Mouse (Mus musculus): ENCODE measurements at regions not wholly inside any gene's neighbourhood (a gene's known extent, or its start where the extent isn't known, plus 50 kb on each side); places are given as distances from the start of the nearest gene placed in this dataset.

- no peaks in the 10 kb centered on the region for H3K36me3 ChIP-seq (replicated peaks; ENCODE audit: control insufficient read depth, insufficient read depth, low read depth)
- H3K4me3 ChIP-seq (ENCODE audit: insufficient read depth in 1 of 2, low read depth in 2 of 2, low read length in 2 of 2), result no peak overlapping the region
- no peaks in the 10 kb centered on the region for H3K27me3 ChIP-seq (ENCODE audit: control insufficient read depth, insufficient read depth, low read length)
- no peak for TF ChIP-seq EP300 (IDR thresholded peaks at IDR 0.05; ENCODE audit: low read depth)
- TF ChIP-seq CTCF (IDR thresholded peaks at IDR 0.05; ENCODE audit: low read depth), result no peak
- 30% methylated on average over 7 of the region's 7 CpGs for WGBS (ENCODE audit: insufficient replicate concordance)
- H3K4me2 ChIP-seq (ENCODE audit: low read depth), result no peak overlapping the region
- DNase-seq (ENCODE audit: low read depth in 3 of 3, low spot score in 3 of 3) (no peak), ATAC-seq (ENCODE audit: insufficient read depth) (no peak)
- H3K9ac ChIP-seq (replicated peaks), result no peak overlapping the region
- no peaks in the 10 kb centered on the region for H3K4me1 ChIP-seq (replicated peaks; ENCODE audit: control insufficient read depth in 2 of 2, insufficient read depth in 2 of 2, low read length in 1 of 2)
- H3K27ac ChIP-seq, result no peak overlapping the region
- no peaks in the 10 kb centered on the region for H3K9me3 ChIP-seq (ENCODE audit: control insufficient read depth, low read length)
Observed at GRCm38 (mm10) chr8:116252455-116253216, 252.1 kb upstream of the Dynlrb2 start.

DNA sequence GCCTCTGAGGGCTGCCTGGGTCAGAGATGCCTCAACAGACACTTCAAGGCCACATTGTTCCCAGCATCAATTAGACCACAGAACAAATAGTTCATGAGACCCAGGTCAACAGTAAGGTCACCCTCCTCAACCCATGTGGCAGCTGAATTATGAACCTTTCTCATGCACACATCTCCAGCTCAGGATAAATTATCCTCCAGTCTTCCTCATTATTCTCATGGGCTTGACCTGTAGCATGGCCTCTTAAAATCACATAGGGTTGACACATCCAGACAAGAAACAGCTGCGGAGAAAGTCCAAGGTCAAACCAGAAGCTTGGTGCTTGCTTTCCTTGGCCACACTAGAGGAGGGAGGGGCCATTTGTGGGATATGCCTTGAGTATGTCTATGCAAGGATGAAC, 256.4 kb upstream of the Dynlrb2 start:
- no peak for ATAC-seq (ENCODE audit: insufficient read depth)

GRCm38 (mm10) chr8:116243493-116243892, 261.3 kb upstream of the Dynlrb2 start:
- no peak overlapping the region for H3K9ac ChIP-seq (replicated peaks)
- no peaks in the 10 kb centered on the region for H3K27me3 ChIP-seq (ENCODE audit: control insufficient read depth, insufficient read depth, low read length)
- H3K27ac ChIP-seq, result no peak overlapping the region
- DNase-seq (ENCODE audit: low read depth in 3 of 3, low spot score in 3 of 3), result no peak
- H3K36me3 ChIP-seq (replicated peaks; ENCODE audit: control insufficient read depth, insufficient read depth, low read depth), result no peaks in the 10 kb centered on the region
- no peak overlapping the region for H3K4me2 ChIP-seq (ENCODE audit: low read depth)
- H3K9me3 ChIP-seq (ENCODE audit: control insufficient read depth, low read length), result no peaks in the 10 kb centered on the region
- 51% methylated on average over 8 of the region's 8 CpGs for WGBS (ENCODE audit: insufficient replicate concordance)
- H3K4me3 ChIP-seq (ENCODE audit: insufficient read depth in 1 of 2, low read depth in 2 of 2, low read length in 2 of 2), result no peak overlapping the region
- ATAC-seq (ENCODE audit: insufficient read depth), result no peak
- TF ChIP-seq CTCF (IDR thresholded peaks at IDR 0.05; ENCODE audit: low read depth) (no peak), EP300 (IDR thresholded peaks at IDR 0.05; ENCODE audit: low read depth) (no peak)
- H3K4me1 ChIP-seq (replicated peaks; ENCODE audit: control insufficient read depth in 2 of 2, insufficient read depth in 2 of 2, low read length in 1 of 2), result no peaks in the 10 kb centered on the region

More for the DNA sequence above, 256.4 kb upstream of the Dynlrb2 start:
- DNase-seq (ENCODE audit: low read depth in 3 of 3, low spot score in 3 of 3), result no peak
- no peaks in the 10 kb centered on the region for H3K27me3 ChIP-seq (ENCODE audit: control insufficient read depth, insufficient read depth, low read length)
- 73% methylated on average over 1 of the region's 1 CpGs for WGBS (ENCODE audit: insufficient replicate concordance)
- no peaks in the 10 kb centered on the region for H3K9me3 ChIP-seq (ENCODE audit: control insufficient read depth, low read length)
- H3K4me3 ChIP-seq (ENCODE audit: insufficient read depth in 1 of 2, low read depth in 2 of 2, low read length in 2 of 2), result no peak overlapping the region
- no peak overlapping the region for H3K4me2 ChIP-seq (ENCODE audit: low read depth)
- H3K9ac ChIP-seq (replicated peaks), result no peak overlapping the region
- H3K27ac ChIP-seq, result no peak overlapping the region
- TF ChIP-seq EP300 (IDR thresholded peaks at IDR 0.05; ENCODE audit: low read depth) (no peak), CTCF (IDR thresholded peaks at IDR 0.05; ENCODE audit: low read depth) (no peak)
- no peaks in the 10 kb centered on the region for H3K4me1 ChIP-seq (replicated peaks; ENCODE audit: control insufficient read depth in 2 of 2, insufficient read depth in 2 of 2, low read length in 1 of 2)
- H3K36me3 ChIP-seq (replicated peaks; ENCODE audit: control insufficient read depth, insufficient read depth, low read depth), result no peaks in the 10 kb centered on the region

GRCm38 (mm10) chr8:116242972-116243371, 261.8 kb upstream of the Dynlrb2 start:
- Histone ChIP-seq H3K4me2 (ENCODE audit: low read depth) (no peak overlapping the region), H3K27me3 (ENCODE audit: control insufficient read depth, insufficient read depth, low read length) (no peaks in the 10 kb centered on the region), H3K36me3 (replicated peaks; ENCODE audit: control insufficient read depth, insufficient read depth, low read depth) (no peaks in the 10 kb centered on the region), H3K4me1 (replicated peaks; ENCODE audit: control insufficient read depth in 2 of 2, insufficient read depth in 2 of 2, low read length in 1 of 2) (no peaks in the 10 kb centered on the region), H3K27ac (no peak overlapping the region), H3K9ac (replicated peaks) (no peak overlapping the region), H3K9me3 (ENCODE audit: control insufficient read depth, low read length) (no peaks in the 10 kb centered on the region), H3K4me3 (ENCODE audit: insufficient read depth in 1 of 2, low read depth in 2 of 2, low read length in 2 of 2) (no peak overlapping the region)
- DNase-seq (ENCODE audit: low read depth in 3 of 3, low spot score in 3 of 3) (no peak), ATAC-seq (ENCODE audit: insufficient read depth) (no peak)
- WGBS (ENCODE audit: insufficient replicate concordance), result 51% methylated on average over 5 of the region's 5 CpGs
- TF ChIP-seq EP300 (IDR thresholded peaks at IDR 0.05; ENCODE audit: low read depth) (no peak), CTCF (IDR thresholded peaks at IDR 0.05; ENCODE audit: low read depth) (no peak)

- Histone ChIP-seq H3K9me3 (ENCODE audit: control insufficient read depth, low read length) (no peaks in the 10 kb centered on the region), H3K4me2 (ENCODE audit: low read depth) (no peak overlapping the region), H3K4me3 (ENCODE audit: insufficient read depth in 1 of 2, low read depth in 2 of 2, low read length in 2 of 2) (no peak overlapping the region), H3K27me3 (ENCODE audit: control insufficient read depth, insufficient read depth, low read length) (no peaks in the 10 kb centered on the region), H3K36me3 (replicated peaks; ENCODE audit: control insufficient read depth, insufficient read depth, low read depth) (no peaks in the 10 kb centered on the region), H3K9ac (replicated peaks) (no peak overlapping the region), H3K4me1 (replicated peaks; ENCODE audit: control insufficient read depth in 2 of 2, insufficient read depth in 2 of 2, low read length in 1 of 2) (no peaks in the 10 kb centered on the region), H3K27ac (no peak overlapping the region)
- DNase-seq (ENCODE audit: low read depth in 3 of 3, low spot score in 3 of 3), result no peak
- no peak for ATAC-seq (ENCODE audit: insufficient read depth)
- WGBS (ENCODE audit: insufficient replicate concordance), result 62% methylated on average over 5 of the region's 5 CpGs
- TF ChIP-seq EP300 (IDR thresholded peaks at IDR 0.05; ENCODE audit: low read depth), result no peak
- TF ChIP-seq CTCF (IDR thresholded peaks at IDR 0.05; ENCODE audit: low read depth), result no peak
Observed at GRCm38 (mm10) chr8:116241987-116242242, 262.9 kb upstream of the Dynlrb2 start.

Measured in liver, embryonic 14.5 days (tissue).